Mouse (Mus musculus) gastrocnemius, adult 18-20 months (tissue): ENCODE results near the gene Spsb3. TPM values are rescaled to one million over a fixed set of nuclear protein-coding genes. Genes with fewer than 3 reads are reported as not detected.

Experiments
- DNase-seq: peaks from one replicate; pipeline ENCODE4 v3.0.0; 2021; ENCODE audit warnings: low spot score
- long read RNA-seq, 2 experiments: library from polyadenylated mRNA; stranded (forward); transcript quantifications; one replicate each; pipeline ENCODE4 v2.0.0; 2021
- total RNA-seq, 2 experiments: library from RNA; stranded (reverse); gene quantifications; 2 replicates each; pipeline ENCODE4 v1.2.3; 2021

The Spsb3 gene
- total RNA-seq, result 10 to 100 TPM; 29.7 to 37.9 TPM
- long read RNA-seq, experiment 1, transcript Spsb3-203 (7 exons, 1,641 nt), result minor isoform, 14 of 132 reads
- long read RNA-seq, experiment 1, transcript Spsb3-202 (7 exons, 2,004 nt), result minor isoform, 7 of 132 reads
- long read RNA-seq, experiment 1, transcript Spsb3-209 (7 exons, 1,953 nt), result major isoform, 81 of 132 reads
- long read RNA-seq, experiment 1, partial matches to known transcripts, result 4 of 132 reads
- long read RNA-seq, experiment 1, other reads (novel, unspliced or antisense), result 23 of 132 reads
- long read RNA-seq, experiment 2, transcript Spsb3-203 (7 exons, 1,641 nt), result minor isoform, 10 of 84 reads
- long read RNA-seq, experiment 2, transcript Spsb3-209 (7 exons, 1,953 nt), result major isoform, 57 of 84 reads
- long read RNA-seq, experiment 2, partial matches to known transcripts, result 1 of 84 reads
- long read RNA-seq, experiment 2, other reads (novel, unspliced or antisense), result 11 of 84 reads

- DNase-seq, result peak; percentile 98
Observed at GRCm38 (mm10) chr17:24886134-24886931, at the start of gene Spsb3, which contains the start of gene Nubp2. Gene Spsb3 (plus strand): TSS chr17:24886643. Gene Nubp2 (minus strand): TSS chr17:24886349.

- no peak for DNase-seq
Observed at GRCm38 (mm10) chr17:24839842-24840241, 46.6 kb upstream of the Spsb3 start, which contains the start of gene Hagh. Gene Hagh (plus strand): TSS chr17:24840143.

GRCm38 (mm10) chr17:24840341-24840740 is 46.1 kb upstream of the Spsb3 start:
- DNase-seq, result no peak

- DNase-seq, result no peak
Observed at GRCm38 (mm10) chr17:24841133-24841532, 45.3 kb upstream of the Spsb3 start.

- no peak for DNase-seq
Observed at GRCm38 (mm10) chr17:24842631-24843030, 43.8 kb upstream of the Spsb3 start.

- no peak for DNase-seq
Observed at GRCm38 (mm10) chr17:24844525-24844924, 41.9 kb upstream of the Spsb3 start.

GRCm38 (mm10) chr17:24847386-24847785 is 39.1 kb upstream of the Spsb3 start:
- no peak for DNase-seq

GRCm38 (mm10) chr17:24848600-24849031 is 37.8 kb upstream of the Spsb3 start:
- no peak for DNase-seq

GRCm38 (mm10) chr17:24849733-24850064 is 36.7 kb upstream of the Spsb3 start:
- DNase-seq, result no peak

- DNase-seq, result peak; percentile 97
Observed at GRCm38 (mm10) chr17:24850065-24850772, 36.2 kb upstream of the Spsb3 start, which contains the start of gene Fahd1. Gene Fahd1 (minus strand): TSS chr17:24850364.

GRCm38 (mm10) chr17:24850773-24851127 is 35.7 kb upstream of the Spsb3 start:
- DNase-seq, result no peak

GRCm38 (mm10) chr17:24851381-24852125 is 34.9 kb upstream of the Spsb3 start:
- no peak for DNase-seq

GRCm38 (mm10) chr17:24855838-24856464 is 30.5 kb upstream of the Spsb3 start:
- no peak for DNase-seq

- no peak for DNase-seq
Observed at GRCm38 (mm10) chr17:24856589-24856988, 29.9 kb upstream of the Spsb3 start.

GRCm38 (mm10) chr17:24857831-24858470 is 28.5 kb upstream of the Spsb3 start:
- DNase-seq, result no peak

GRCm38 (mm10) chr17:24858967-24859366 is 27.5 kb upstream of the Spsb3 start:
- no peak for DNase-seq

GRCm38 (mm10) chr17:24860076-24860475 is 26.4 kb upstream of the Spsb3 start:
- DNase-seq, result no peak

- DNase-seq, result no peak
Observed at GRCm38 (mm10) chr17:24861785-24862184, 24.7 kb upstream of the Spsb3 start.

- DNase-seq, result no peak
Observed at GRCm38 (mm10) chr17:24865776-24866175, 20.7 kb upstream of the Spsb3 start, which contains the start of gene Igfals. Gene Igfals (plus strand): TSS chr17:24865997.

- DNase-seq, result no peak
Observed at GRCm38 (mm10) chr17:24867914-24868313, 18.5 kb upstream of the Spsb3 start.
